Mouse (Mus musculus) fat pad, adult 2 months (tissue): Measurements from ENCODE around the gene Gm10842.
"Not testable (repeated sequence)": the region's sequence is repeated elsewhere in the genome, so short reads cannot be mapped to it uniquely, and the experiment has no call there.

Experiments
- DNase-seq: peaks from one replicate; pipeline ENCODE4 v3.0.0-alpha.2; 2011; ENCODE audit warnings: low read depth, low spot score; ENCODE audit errors: extremely low read depth

Gene Gm10842

GRCm38 (mm10) chr11:105146593-105146992 is at the start of gene Gm10842:
Gene Gm10842, plus strand, starts transcription at chr11:105146893.
- no peak for DNase-seq

GRCm38 (mm10) chr11:105112448-105112847 is 34.2 kb upstream of the Gm10842 start:
- not testable (repeated sequence) for DNase-seq

- no peak for DNase-seq
These were observed 28.9 kb upstream of the Gm10842 start for GRCm38 (mm10) chr11:105117814-105118213.

- no peak for DNase-seq
These were observed 26.1 kb upstream of the Gm10842 start for GRCm38 (mm10) chr11:105120551-105121061.

- DNase-seq, result not testable (repeated sequence)
These were observed 24.9 kb upstream of the Gm10842 start for GRCm38 (mm10) chr11:105121792-105122191.

GRCm38 (mm10) chr11:105123986-105124385 is 22.7 kb upstream of the Gm10842 start:
- DNase-seq, result no peak

GRCm38 (mm10) chr11:105125735-105126519 is 20.8 kb upstream of the Gm10842 start, which contains the start of gene Mettl2:
Gene Mettl2, plus strand, starts transcription at chr11:105126425.
- DNase-seq, result peak; percentile 10

GRCm38 (mm10) chr11:105126520-105127029 is 20.1 kb upstream of the Gm10842 start:
- DNase-seq, result no peak

- no peak for DNase-seq
These were observed 11.0 kb upstream of the Gm10842 start for GRCm38 (mm10) chr11:105135692-105136091.

- DNase-seq, result not testable (repeated sequence)
These were observed 9.4 kb upstream of the Gm10842 start for GRCm38 (mm10) chr11:105137255-105137654.

- DNase-seq, result not testable (repeated sequence)
These were observed 6.2 kb upstream of the Gm10842 start for GRCm38 (mm10) chr11:105140512-105140911.

- no peak for DNase-seq
These were observed 5.6 kb upstream of the Gm10842 start for GRCm38 (mm10) chr11:105141115-105141514.

- DNase-seq, result no peak
These were observed 3.1 kb upstream of the Gm10842 start for GRCm38 (mm10) chr11:105143564-105143963.

- no peak for DNase-seq
These were observed 2.6 kb upstream of the Gm10842 start for GRCm38 (mm10) chr11:105144084-105144483.

GRCm38 (mm10) chr11:105144508-105145210 is 2.0 kb upstream of the Gm10842 start:
- no peak for DNase-seq

- no peak for DNase-seq
These were observed 1.5 kb upstream of the Gm10842 start for GRCm38 (mm10) chr11:105145211-105145610.

GRCm38 (mm10) chr11:105149353-105149752 is 2.7 kb downstream of the Gm10842 start:
- DNase-seq, result no peak

- DNase-seq, result no peak
These were observed 3.1 kb downstream of the Gm10842 start for GRCm38 (mm10) chr11:105149766-105150165.

GRCm38 (mm10) chr11:105150691-105151090 is 4.0 kb downstream of the Gm10842 start:
- DNase-seq, result no peak

GRCm38 (mm10) chr11:105151226-105152016 is 4.7 kb downstream of the Gm10842 start:
- DNase-seq, result no peak

GRCm38 (mm10) chr11:105152017-105152300 is 5.3 kb downstream of the Gm10842 start:
- DNase-seq, result no peak
